Mouse (Mus musculus): ENCODE measurements at regions not wholly inside any gene's neighbourhood (a gene's known extent, or its start where the extent isn't known, plus 50 kb on each side); places are given as distances from the start of the nearest gene placed in this dataset.
"Not testable (repeated sequence)": the region's sequence is repeated elsewhere in the genome, so short reads cannot be mapped to it uniquely, and the experiment has no call there.

- peak; percentile 10 for DNase-seq (ENCODE audit: low read depth)
These were observed 76.5 kb upstream of the Col13a1 start for GRCm38 (mm10) chr10:62055408-62055807.

GRCm38 (mm10) chr10:62049782-62050192 is 70.9 kb upstream of the Col13a1 start:
- DNase-seq (ENCODE audit: low read depth): no peak

DNA sequence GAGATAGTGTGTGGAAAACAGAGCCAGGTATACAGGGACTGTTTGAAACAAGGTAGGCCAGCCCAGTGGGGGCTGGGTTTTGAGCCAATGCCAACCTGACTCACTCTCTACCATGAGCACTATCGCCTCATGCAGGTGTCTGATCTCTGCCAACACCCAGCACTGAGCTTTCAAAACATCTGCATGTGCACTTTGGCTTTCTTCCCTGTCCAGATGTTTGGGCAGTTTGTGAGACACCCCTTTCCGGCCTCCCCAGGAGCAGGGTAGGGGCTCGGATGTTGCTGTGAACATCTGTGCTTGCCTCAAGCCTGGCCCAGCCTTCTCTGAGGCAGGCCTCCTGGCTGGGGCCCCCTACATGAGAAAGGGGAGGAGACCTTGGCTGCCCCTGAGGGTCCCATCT is 65.5 kb upstream of the Col13a1 start:
- DNase-seq (ENCODE audit: low read depth): no peak

- no peak for DNase-seq (ENCODE audit: low read depth)
These were observed 61.0 kb upstream of the Col13a1 start for GRCm38 (mm10) chr10:62039915-62040314.

DNA sequence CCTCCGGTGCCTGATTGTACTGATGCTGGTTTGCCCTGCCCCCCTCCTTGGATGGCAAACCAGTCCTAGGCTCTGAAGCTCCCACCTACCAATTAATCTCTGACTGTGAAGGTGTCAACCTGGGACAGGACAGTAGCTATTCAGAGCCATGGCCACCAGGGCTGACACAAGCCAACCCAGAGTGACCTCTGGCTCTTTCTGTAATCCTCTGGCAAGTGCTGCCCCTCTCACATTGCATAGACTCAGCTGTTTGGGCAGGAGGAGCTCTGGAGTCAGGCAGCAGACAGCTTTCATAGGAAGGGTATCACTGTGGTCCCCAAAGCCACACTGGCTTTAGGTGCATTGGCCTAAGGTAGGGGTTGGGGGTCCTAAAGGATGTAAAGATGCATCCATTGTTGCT is 59.7 kb upstream of the Col13a1 start:
- DNase-seq (ENCODE audit: low read depth): no peak

DNA sequence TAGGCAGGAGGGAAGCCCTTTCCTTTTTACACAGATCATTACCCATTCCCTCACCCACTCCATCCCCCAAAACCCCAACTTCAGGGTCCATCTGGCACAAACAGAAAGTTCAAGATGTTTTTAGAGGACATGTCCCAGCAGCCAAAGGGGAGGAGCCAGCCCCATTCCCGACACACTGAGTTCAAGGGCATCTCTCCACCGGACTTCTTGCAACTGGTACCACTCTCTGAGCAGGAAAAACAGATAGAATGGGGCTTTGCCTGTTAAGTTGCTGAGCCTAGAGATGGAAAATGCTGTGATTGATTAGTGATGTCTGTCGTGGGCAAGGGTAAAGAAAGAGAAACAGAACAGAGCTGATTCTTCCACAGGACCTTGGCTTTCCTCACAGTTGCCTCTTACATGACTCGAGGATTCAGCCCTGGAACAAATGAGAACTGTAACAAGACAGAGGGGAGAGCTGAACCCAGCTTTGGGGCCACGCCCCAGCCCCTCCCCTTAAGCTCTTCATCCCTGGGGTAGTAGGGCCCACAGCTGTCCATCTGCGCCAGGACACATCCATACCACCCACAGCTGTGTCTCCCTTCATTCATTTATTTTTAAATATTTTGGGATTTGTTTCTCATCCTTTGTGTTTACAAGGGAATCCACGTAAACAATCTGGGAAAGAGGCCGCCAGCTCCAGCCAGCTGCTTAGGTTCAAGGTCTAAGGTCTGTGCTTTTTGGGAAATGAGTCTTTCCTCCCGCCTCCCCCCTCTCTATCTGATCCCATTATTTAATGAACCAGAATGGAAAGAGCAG is 58.7 kb upstream of the Col13a1 start:
- DNase-seq (ENCODE audit: low read depth): no peak

DNA sequence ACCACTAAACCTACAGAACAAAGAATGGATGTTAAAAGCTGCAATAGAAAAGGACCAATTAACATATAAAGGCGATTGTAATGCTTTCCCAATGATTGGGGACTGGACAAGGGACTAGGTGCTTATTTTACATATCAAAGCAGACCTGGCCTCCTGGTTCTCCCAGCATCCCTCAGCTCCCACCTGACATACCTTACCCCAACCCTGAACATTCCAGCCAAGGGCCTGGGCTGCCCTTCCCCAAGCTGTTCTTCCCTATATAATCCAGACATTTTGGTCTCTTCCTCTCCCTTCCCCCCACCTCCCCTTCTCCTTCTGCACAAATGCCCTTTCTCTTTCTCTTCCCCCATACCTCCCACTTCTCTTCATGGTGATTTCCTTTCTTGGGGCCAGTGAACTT is 57.9 kb upstream of the Col13a1 start:
- no peak for DNase-seq (ENCODE audit: low read depth)

GRCm38 (mm10) chr10:62034291-62034690 is 55.4 kb upstream of the Col13a1 start:
- no peak for DNase-seq (ENCODE audit: low read depth)

DNA sequence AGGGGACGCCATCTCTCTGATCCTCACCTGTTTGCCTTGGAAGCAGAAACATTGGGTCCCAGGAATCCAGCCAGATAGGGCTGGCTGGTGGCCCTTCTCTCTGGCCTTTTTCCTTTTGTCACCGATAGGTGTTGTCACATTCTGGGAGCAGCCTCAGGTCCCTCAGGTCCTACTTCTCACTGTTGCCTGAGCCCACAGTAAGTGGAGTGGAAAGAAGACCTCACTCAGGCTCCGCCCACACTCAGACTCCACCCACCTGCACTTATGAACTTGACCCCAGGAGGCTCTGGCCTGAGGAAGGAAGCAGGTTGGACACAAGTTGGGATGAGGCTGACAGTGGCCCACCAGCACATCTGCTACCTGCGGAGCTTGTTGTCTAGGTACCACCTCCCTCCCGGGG is 54.8 kb upstream of the Col13a1 start:
- DNase-seq (ENCODE audit: low read depth): no peak

DNA sequence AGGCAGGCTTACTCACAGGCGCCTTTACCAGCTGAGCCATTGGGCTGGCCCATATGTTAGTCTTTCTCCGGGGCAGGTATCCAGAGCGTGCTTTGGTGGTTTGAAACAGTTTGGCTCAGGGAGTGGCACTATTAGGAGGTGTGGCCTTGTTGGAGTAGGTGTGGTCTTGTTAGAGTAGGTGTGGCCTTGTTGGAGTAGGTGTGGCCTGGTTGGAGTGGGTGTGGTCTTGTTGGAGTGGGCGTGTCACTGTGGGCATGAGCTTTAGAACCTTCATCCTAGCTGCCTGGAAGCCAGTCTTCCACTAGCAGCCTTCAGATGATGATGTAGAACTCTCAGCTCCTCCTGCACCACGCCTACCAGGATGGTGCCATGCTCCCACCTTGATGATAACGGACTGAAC is 53.1 kb upstream of the Col13a1 start:
- DNase-seq (ENCODE audit: low read depth): not testable (repeated sequence)

- no peak for DNase-seq (ENCODE audit: low read depth)
These were observed 50.4 kb upstream of the Col13a1 start for GRCm38 (mm10) chr10:62029271-62029670.
